Mouse (Mus musculus) thymus, adult 2 months (tissue): Measurements from ENCODE around the gene Ptbp3.

Source experiments
- CTCF ChIP-seq: fragments of 200-500 bp; IDR thresholded peaks from 2 replicates; pipeline ENCODE4 v1.5.1; 2012; ENCODE audit warnings: mild to moderate bottlenecking, control low read depth, low read length, moderate library complexity, borderline replicate concordance; ENCODE audit not compliant: control insufficient read depth, poor library complexity, insufficient read depth; ENCODE audit errors: extremely low read depth
- POLR2A ChIP-seq: fragments of 200-500 bp; IDR thresholded peaks from 2 replicates; pipeline ENCODE4 v1.6.1; 2012; ENCODE audit warnings: mild to moderate bottlenecking, low read length, control low read depth, moderate library complexity; ENCODE audit not compliant: control insufficient read depth, poor library complexity, insufficient read depth; ENCODE audit errors: extremely low read depth

DNA sequence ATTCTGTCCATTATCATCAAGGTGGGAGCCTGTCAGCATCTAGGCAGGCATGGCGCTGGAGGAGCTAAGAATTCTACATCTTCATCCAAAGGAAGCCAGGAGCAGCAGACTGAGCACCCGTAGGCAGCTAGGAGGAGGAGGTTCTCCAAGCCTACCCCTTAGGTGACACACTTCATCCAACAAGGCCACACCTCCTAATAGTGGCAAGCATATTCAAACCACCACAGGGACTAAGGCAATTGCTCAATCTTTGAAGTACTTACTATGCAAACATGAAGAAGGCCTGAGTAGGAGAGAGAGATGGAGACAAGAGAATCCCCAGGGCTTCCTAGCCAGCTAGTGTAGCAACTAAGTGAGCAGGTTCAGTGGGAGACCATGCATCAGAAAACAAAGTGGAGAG, 58.1 kb downstream of the Ptbp3 start:
- TF ChIP-seq CTCF (no peak), POLR2A (no peak)
